Mouse (Mus musculus) myocyte (in vitro differentiated cells): Measurements from ENCODE around the gene Angptl6.

Experiments used
- E2F4 ChIP-seq: IDR thresholded peaks from one replicate; pipeline ENCODE4 v1.6.1; 2011; ENCODE audit warnings: mild to moderate bottlenecking, control low read depth, moderate library complexity; ENCODE audit not compliant: insufficient read depth
- MAX ChIP-seq: IDR thresholded peaks from one replicate; pipeline ENCODE4 v1.6.1; 2011; ENCODE audit warnings: low read depth, mild to moderate bottlenecking, control low read depth
- POLR2A ChIP-seq: IDR thresholded peaks from one replicate; pipeline ENCODE4 v1.6.1; 2011; ENCODE audit warnings: low read depth, mild to moderate bottlenecking, control low read depth, moderate library complexity; ENCODE audit not compliant: insufficient read length
- POLR2AphosphoS2 ChIP-seq: IDR thresholded peaks from one replicate; pipeline ENCODE4 v1.6.1; 2011; ENCODE audit warnings: low read depth, control low read depth; ENCODE audit not compliant: insufficient read length
- TCF12 ChIP-seq: IDR thresholded peaks from one replicate; pipeline ENCODE4 v1.6.1; 2011; ENCODE audit warnings: mild to moderate bottlenecking, control low read depth; ENCODE audit not compliant: poor library complexity, insufficient read depth, severe bottlenecking
- USF1 ChIP-seq: IDR thresholded peaks from one replicate; pipeline ENCODE4 v1.6.1; 2011; ENCODE audit warnings: low read depth, mild to moderate bottlenecking, control low read depth, moderate library complexity

GRCm38 (mm10) chr9:20898511-20899073, 19.1 kb upstream of the Angptl6 start, which contains the start of gene Eif3g:
- TF ChIP-seq E2F4, result no peak
- peak; percentile 71 for TF ChIP-seq POLR2A
- TF ChIP-seq USF1, result no peak
- peak; percentile 70 for TF ChIP-seq POLR2AphosphoS2
- TF ChIP-seq TCF12, result no peak
- TF ChIP-seq MAX, result no peak
